Mouse (Mus musculus): ENCODE results near the gene Phldb1.
A peak's percentile ranks its signal among the peaks of the same experiment; 100 is the strongest.
"Not testable (repeated sequence)": the region's sequence is repeated elsewhere in the genome, so short reads cannot be mapped to it uniquely, and the experiment has no call there.

The Phldb1 gene

DNA sequence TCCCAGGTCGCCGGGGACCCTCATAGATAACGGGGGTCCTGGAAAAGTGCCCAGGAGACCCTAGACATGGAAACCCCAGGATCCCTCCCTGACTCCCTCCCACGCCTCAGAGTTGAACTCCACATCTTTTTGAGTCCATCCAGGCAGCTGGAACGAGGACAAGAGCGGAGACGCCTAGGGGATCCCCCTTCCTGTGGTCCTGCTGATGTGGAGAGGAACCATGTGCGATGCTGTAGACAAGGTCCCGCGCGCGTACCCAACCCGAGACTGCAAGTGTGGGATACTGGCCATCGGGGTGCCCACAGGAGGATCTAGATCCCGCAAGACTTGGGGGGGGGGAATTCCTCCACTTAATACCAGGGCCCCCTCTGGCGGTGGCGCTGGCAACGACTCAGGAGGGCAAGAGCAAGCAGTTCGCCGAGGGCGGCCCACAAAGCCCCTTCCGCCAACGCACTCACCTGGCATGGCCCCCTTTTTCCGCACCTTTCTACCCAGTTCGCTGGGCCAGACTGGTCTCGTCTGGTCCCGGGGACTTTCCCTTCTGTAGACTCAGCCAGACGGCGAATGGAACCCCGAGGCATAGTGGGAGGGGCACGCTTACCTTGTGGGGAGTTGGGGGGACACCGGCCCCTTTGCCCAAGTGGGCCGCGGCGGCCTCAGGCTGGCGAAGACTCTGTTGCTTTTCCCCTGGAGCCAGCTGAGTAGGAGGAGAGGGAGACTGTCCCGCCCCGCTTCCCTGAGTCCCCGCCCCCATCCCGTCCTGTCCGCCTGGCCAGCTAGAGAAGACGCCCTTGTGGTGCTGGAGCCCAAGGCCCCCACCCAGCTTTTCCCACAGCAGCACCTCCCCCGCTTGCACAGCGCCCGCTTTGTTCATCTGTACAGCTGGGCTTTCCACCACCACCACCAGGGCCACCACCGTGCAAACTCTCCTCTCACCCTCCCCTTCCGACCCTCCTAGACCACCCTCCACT is at the start of gene Phldb1:
Gene Phldb1 (minus strand): TSS at position 675 of the 971 bp plus-strand sequence.
- DNase-seq: peak; percentile 61 to 64

DNA sequence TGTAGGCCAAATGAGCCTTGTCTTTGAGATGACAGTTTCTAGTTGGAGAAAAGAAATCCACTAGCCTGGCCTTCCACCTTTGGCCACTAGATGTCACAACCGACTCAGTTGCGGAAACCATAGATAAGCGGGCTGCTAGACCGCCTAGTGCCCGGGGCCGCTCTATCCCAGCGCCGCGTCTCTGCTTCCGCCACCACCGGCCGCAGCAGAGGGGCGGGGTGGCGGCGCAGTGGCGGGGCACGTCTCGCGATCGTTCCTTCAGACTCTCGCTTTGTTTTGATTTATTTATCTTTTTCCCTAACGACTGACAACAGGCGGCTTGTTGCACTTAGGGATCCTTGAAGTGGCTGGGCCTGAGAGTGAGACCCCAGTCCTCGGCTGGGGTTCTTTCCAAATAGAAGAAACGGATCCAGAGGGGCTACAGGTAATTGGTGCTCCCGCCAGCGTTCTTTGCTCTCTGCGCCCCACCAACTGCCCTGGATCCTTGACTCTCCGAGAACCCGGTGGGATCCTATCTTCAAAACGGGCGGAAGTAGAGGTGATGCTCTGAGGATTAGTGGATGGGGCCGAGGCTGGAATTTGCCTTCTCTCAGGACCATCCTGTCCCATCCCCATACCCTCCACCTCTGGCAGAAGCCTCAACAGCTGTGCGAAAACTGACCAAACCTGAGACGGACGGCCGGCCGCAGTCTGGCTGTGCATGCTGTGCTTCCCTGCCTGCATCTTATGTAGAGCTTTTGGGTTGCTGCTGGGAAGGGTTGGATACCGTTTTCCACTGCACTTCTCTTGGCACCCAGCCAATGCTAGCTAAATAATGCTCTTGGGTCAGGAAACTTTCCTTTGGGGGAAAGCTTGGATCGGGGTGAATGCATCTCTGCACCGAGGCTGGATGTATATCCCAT is 38.0 kb upstream of the Phldb1 start:
- DNase-seq: peak; percentile 93 to 94

DNA sequence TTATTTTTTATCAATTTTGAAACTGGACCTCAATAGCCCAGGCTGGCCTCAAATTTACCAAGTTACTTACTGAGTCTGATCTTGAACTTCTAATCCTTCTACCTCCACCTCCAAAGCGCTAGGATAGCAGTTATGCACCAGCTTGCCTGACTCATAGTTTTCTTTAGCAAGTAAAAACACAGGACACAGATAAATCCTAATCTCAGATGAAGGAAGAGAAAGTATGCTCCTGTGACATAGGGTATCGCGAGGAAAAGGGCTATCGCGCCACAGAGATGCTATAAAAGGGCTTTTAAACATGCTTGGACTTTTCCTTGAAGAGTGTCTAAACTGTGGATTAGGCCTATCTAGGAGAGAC is 37.4 kb upstream of the Phldb1 start:
- DNase-seq: no peak

DNA sequence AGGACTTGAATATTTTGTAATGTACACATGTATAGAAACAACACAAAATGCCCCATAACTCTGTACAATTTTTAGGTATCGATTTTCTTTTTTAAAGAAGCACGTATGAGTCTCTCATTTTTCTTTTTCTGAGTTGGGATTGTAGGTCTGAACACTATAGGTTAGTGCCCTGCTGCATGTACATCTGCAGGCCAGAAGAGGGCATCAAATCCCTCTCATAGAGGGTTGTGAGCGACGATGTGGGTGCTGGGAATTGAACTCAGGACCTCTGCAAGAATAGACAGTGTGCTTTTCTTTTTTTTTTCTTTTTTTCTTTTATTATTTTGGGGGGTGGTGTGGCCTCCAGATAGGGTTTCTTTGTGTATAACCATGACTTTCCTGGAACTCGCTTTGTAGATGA is 36.4 kb upstream of the Phldb1 start:
- DNase-seq: no peak

DNA sequence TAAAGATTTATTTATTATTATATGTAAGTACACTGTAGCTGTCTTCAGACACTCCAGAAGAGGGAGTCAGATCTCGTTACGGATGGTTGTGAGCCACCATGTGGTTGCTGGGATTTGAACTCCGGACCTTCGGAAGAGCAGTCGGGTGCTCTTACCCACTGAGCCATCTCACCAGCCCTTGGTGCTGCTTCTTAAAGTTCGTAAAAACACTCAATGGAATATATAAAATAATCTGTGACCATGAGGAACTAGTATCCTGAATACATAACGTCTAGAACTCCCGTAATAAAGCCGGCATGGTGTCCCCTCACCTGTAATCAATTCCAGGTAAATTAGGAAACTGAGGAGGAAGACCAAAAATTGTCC is 33.0 kb upstream of the Phldb1 start:
- DNase-seq: not testable (repeated sequence)

DNA sequence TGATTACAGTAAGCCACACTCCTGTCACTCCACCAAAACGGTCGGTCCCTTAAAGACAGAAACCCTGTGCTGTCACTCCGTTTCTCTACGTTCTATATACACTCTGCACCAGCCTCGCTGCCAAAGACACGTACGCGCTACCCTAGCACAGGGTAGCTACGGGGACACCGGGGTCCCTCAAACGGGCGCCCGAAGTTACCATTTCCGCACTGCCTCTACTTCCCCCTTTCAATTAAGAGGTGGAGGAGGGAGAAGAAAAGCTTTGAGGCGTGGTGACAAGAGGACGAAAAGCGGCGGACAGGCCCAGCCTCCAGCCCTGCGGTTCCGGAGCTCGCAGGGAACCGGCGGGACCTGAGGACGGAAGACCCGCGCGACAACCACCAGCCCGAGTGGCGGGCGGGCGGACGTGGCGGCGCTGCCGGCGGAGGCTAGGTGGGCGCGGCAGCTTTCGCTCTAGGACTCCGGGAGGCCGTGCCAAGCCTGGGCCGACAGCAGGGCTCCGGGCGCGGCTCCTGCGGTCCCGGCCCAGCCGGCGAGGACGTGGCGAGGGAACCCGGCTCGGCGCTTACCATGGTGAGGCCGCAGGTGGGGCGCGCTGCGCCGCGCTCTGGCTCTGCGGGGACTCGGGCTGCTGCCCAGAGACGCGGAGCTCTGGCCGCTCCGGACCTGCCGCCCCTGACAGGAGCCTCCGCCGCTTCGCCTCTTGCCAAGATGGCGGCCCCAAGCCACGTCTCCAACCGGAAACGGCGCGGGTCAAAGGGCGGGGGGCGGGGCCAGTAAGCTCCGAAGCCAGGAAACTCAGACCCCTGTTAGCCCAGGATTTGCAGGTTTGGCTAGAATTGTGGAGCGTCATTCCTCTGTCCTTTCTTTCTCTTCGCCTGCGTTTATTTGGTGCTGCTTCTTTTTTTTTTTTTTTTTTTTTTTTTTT is 32.4 kb upstream of the Phldb1 start, which contains the start of the genes Arcn1 and Ift46:
Gene Arcn1 (minus strand): TSS at position 745 of the 928 bp plus-strand sequence.
Gene Ift46 (plus strand): TSS at position 808 of the 928 bp plus-strand sequence.
- DNase-seq: peak; percentile 82 to 83

DNA sequence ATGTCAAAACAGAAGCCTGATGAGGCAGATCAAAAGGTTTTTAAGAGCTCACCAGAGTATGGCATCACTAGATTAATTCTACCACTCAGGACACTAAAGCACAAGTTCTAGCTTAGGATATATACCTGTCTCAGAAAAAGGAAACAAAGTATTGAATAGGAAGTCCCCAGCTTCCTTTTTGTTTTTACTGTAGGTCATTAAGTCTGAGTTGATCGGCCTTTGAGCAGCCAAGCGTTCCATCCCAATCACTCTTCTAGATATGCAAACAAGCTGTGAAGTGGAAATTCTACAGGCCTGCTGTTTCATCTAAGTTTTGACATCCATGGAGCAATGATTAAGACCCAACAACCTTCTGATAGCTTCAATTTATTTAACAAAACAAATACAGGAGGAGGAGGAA is 25.9 kb upstream of the Phldb1 start:
- no peak for DNase-seq

DNA sequence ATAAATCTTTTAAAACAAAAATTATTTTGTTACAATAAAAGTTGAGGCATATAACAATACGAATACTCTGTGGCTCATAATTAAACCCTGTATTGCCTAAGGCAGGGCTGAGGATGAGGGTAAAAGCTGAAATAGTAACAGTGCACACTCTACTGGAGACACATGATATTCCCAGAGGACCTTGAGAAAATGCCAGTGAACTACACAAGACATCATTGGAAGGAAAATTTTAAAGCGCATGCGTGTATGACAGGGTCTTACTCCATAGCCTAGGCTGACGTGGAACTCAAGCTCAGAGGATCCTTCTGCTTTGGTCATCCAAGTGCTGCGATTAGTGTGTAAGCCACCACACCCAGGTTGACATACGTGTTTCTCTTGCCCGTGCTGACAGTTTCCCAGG is 13.5 kb upstream of the Phldb1 start:
- no peak for DNase-seq

DNA sequence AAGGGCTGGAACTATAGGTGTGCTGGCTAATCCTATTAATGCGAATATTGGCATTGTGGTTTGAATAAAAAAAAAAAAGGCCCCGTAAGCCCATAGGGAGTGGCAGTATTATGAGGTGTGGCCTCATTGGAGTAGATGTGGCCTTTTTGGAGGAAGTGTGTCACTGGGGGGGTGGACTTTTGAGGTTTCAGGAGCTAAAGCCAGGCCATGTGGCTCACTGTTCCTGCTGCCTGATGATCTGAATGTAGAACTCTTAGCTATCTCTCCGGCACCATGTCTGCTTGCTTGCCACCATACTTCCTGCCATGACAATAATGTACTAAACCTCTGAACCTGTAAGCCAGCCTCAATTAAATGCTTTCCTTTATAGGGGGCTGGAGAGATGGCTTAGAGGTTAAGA is 12.3 kb upstream of the Phldb1 start:
- DNase-seq: no peak

DNA sequence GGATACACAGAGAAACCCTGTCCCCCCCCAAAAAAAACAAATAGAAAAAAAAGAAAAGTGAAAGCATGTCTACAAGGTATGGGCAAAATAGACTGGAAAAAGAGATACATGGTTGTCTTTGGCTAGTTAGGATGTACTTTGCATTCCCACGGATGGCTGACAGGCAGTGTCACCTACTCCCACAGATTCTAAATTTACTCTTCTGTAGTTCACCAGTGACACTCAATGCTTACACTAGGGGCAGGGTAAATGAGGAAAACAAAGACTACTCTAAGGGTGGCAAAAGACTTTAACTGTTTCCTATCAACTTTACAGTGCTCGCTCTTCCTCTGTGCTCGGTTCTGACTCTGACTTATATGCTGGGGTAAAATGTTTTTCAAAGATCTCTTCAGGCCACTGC is 11.7 kb upstream of the Phldb1 start:
- no peak for DNase-seq

DNA sequence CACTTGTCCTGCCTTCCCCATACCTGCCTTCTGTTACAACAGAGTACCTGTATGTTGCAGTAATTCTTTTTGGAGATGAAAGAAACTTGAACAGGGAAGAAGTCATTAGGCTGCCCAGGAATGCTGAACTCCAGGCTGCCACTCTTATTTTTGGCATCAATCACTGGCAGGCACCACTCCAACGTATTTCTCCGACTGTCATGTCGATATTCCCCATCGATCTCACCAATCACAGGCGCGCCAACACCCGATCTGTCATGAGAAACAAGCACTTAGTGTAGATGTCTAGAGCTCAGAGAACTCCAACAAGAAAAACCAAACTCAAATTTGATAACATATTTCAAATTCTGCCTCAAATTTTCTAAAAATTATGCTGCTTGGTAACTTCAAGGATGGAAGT is 10.4 kb upstream of the Phldb1 start:
- DNase-seq: no peak

DNA sequence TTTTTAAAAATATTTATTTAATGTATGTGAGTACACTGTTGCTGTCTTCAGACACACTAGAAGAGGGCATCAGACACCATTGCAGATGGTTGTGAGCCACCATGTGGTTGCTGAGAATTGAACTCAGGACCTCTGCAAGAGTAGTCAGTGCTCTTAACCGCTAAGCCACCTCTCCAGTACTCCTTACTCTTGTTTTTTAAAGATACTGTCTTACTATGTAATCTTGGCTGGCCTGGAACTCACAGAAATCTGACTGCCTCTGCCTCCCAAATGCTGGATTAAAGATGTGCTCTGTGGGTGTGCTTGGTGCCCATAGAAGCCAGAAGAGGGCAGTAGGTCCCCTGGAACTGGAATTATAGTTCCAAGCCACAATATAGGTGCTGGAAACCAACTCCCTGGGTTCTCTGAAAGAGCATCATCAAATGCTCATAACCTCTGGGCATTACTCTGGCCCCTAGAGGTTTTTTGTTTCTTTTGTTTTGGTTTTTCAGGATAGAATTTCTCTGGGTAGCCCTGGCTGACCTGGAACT is 5.7 kb upstream of the Phldb1 start:
- DNase-seq: no peak

DNA sequence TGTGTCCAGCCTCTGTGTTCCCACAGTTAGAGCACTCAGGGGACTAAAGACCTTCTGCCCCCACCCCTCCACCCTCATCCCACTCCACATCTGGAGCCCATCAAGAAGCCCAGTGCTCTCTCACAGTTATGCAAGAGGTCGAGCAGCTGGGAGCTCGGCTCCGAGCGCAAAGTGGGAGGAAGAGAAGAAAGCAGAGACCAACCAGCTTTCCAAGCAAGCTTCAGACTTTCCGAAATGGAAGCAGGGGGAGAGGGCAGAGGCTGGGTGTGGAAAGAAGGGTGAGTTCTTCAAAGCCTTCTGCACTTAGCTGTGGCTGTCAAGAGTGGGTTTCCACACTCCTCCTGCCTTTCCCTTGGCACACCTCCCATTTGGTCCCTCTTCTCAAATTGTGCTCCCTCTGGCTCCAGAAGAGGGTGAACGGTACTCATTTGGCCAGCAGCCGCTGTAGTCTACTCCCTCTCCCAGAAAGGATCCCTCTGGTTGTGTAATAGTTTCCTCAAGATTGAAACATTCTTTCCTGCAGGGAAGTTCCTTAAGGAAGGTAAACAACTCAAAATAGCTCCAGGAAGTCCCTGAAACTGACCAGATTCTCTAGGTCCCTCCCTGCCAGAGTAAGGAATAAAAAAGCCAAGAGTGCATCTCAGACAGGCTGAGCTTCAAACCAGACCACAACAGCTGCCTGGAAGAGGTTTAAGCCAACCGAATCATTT is 2.4 kb upstream of the Phldb1 start:
- DNase-seq: no peak

DNA sequence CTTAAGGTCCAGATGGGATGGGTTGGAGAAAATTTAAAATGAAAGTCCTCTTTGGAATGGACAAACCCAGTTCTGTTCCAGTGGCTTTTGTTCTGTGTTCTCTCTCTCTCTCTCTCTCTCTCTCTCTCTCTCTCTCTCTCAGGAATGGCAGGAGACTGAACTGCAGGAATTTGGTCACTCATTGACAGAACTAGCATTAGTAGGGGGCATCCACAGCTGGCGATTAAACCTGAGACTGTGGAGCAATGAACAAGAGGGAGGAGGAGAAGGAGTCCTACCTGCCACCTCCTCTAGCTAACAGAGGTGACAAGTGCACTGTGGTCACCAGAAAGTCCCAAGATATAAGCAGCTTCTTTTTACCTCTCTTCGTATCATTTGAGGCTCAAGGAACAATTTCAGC is 1.3 kb upstream of the Phldb1 start:
- no peak for DNase-seq

DNA sequence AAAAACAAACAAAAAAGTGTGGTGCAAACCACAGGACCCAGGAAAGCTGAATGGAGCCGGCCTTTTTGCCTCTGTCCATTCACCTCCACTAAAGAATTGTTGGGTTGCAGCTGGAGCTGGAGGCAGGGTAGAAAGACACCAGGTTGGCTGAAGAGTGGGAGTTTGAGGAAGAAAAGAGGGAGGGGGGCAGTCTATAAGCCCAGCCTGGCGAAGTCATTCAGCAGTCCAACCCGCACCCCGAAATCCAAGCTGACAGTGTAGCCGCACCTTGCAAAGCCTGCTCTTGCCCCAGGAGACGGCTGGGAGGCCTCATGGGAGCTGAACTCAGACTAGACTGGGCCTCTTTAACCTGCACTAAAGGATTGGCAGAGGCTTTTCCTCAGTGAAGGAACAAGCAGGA is 888 bp upstream of the Phldb1 start:
- DNase-seq: no peak

DNA sequence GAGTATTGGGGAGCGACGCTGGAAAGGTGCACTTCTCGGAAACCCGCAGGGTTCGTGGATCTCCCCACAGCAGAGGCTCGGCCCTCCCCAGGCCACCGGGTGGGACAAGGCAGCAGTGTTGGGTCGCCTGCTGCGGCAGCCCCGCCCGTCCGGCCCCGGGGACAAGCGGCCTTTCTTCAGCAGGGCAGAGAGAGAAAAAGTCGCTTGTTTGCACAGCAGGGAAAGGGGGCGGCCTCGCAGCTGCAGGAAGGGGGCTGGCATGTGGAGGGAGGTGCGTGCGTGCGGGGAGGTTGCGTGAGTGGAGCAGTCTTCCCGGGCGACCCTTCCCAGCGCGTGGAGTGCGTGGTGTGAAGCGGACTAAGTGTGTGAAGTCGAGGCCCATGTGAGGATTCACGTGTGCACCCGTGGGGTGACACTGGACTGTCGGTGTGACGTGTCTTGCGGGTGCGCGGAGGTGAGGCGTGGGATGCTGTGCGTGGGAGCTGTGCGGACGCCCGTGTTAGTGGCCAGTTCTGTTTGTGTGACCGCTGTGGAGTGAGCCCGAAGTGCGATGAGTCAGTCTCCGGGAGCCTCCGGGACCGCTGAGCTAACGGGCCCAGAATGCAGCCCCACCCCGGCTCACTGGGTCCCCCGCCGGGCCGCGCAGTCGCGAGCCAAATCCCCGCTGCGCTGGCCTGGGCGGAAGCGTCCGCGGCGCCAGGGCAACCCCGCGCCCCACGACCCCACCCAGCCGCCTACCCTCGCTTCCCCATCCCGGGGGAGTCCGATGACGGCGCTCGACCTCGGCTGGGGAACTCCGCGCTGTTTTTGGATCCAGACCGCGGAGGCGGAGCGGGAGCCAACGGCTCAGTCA is 1.1 kb downstream of the Phldb1 start:
- DNase-seq: peak; percentile 51 to 52

DNA sequence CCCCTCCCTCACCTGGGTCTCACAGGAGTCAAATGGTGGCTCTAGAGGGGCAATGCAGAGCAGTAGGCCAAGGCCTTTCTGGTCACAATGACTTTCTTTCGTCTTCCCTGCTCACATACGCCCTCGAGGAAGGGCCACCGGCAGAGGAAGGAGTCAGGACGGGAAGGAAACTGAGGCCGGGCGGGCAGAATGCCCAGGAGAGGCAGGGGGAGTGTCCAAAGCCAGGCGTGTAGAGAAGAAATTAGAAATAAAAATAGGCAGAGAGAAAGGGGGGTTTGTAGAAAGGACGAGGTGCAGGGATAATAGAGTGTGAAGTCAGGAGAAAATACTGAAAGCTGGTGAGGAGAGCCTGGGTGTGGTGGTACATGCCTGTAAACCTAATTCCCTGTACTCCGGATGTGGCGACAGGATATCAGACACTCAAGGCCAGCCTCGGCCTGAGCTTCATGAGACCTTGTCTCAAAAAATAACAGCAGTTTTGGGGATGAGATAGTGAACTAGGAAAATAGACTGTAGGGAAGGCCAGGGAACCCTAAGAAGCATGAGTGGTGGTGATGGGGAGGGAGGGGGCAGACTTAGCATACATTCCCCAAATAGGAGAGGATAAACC is 2.0 kb downstream of the Phldb1 start:
- no peak for DNase-seq

DNA sequence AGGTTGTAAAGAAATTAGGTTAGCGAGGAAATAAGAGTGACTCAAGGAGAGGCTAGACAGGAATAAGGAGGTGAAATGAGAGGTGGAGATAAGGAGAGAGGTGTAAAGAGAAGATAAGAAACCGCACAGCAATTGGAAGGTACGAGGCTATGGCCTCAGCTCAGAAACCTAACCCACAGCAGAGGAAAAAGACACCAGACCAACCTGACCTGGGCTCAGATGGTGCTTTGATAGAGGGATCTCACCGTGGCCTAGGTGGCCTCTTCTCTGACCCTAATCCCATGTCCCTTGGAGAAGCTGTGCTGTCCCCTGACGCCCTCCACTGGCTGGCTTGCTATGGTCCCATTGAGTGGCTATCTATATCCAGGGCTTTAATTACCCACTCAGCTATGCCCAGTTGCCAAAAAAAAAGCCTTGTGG is 2.9 kb downstream of the Phldb1 start:
- DNase-seq: no peak

DNA sequence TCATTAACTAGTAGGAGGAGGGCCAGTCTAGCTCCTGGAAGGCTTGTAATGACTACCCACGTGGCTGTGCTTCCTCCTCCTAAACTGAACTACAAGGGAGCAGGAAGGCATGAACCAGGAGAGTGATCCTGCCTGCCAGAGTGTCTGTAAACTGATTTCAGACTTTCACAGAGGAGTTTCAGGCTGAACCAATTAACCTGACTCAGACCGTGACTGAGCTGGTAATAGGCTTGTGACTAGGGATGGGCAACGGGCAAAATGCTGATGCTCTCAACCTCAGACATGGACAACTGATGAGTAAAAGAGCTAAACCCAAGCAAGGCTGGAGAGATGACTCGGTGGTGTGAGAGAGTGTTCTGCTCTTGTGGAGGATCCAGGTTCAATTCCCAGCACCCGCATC is 7.6 kb downstream of the Phldb1 start:
- no peak for DNase-seq
